Mouse (Mus musculus): Measurements from ENCODE around the gene Chmp6. TPM values are rescaled to one million over a fixed set of nuclear protein-coding genes. Genes with fewer than 3 reads are reported as not detected.
A peak's percentile ranks its signal among the peaks of the same experiment; 100 is the strongest.

Chmp6 gene
- polyA plus RNA-seq, 1 experiment from 2014 or later, result 116 TPM

DNA sequence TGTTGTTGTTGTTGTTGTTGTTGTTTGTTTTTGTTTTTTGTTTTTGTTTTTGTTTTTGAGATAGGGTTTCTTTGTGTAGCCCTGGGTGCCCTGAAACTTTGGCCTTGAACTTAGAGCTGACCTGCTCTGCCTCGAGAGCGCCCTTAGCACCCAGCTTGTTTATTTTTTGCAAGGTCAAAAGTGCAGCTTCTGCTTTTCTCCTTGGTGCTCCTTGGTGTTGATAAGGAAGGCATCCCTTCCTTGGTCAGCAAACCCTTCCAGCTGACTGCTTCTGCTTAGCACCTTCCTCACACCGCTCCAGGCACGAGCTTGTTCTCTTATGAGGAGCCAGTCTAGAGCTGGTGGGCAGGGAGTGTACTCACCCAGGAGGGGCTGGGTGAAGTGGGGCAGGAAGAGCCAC is 41.0 kb downstream of the Chmp6 start:
- H3K9ac ChIP-seq, result no peak overlapping the region
- no peaks in the 10 kb centered on the region for H3K9me3 ChIP-seq
- WGBS, result 81% methylated on average over 4 of the region's 4 CpGs
- no peaks in the 10 kb centered on the region for H3K27me3 ChIP-seq (replicated peaks)
- no peak overlapping the region for H3K4me2 ChIP-seq
- H3K27ac ChIP-seq, result no peak overlapping the region
- no peaks in the 10 kb centered on the region for H3K36me3 ChIP-seq (replicated peaks)
- no peak overlapping the region for H3K4me3 ChIP-seq
- no peak for ATAC-seq (replicated peaks)
- no peaks in the 10 kb centered on the region for H3K4me1 ChIP-seq

DNA sequence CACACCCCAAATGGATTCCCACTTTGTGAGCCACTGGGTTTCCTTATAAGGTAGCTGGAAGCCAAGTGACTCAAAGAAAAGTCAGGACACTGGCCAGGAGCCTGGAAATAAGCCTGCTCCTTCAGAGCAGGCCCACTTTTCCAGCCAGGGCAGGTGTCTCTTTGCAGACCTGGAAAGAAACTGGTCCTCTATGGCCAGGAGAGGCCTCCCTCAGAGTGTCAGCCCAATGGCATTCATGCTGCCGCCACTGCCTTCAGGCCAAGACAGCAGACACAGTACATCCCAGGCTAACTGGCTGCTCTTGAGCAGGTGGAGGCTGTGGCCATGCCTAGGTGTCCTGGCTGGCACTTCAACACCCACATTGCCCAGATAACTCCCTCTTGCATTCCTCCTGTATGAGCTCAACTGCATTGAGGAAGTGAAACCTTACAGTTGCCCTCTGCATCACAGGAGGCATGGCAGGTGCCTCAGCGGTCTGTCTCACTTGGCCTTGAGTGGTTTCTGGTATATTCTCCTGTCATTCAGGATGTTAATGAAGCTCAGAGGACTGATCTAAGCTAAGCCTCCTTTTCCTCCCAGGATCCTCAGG is 41.6 kb downstream of the Chmp6 start:
- WGBS, result 79% methylated on average over 2 of the region's 2 CpGs
- Histone ChIP-seq H3K4me1 (no peaks in the 10 kb centered on the region), H3K27ac (no peak overlapping the region), H3K9ac (no peak overlapping the region), H3K27me3 (replicated peaks) (no peaks in the 10 kb centered on the region), H3K9me3 (no peaks in the 10 kb centered on the region), H3K36me3 (replicated peaks) (no peaks in the 10 kb centered on the region), H3K4me2 (no peak overlapping the region), H3K4me3 (no peak overlapping the region)
- ATAC-seq (replicated peaks), result no peak

DNA sequence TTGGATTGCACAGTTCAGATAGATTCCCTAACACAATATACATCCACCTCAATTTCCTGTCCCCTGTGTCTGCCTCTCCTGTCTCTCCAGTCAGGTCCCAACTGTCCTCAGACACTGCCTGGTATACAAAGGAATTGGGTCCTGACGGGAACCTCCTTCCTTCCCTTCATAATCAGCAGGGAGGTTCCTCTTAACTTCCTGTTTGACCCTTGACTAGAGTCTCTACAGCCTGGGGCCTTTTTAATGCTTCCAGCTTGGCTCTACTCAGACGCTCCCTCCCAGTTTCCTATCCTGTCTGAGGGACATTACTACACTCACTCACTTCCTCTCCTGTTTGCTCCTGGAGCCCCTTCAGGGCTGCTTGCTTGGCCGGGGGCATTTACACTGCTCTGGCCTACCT is 42.2 kb downstream of the Chmp6 start:
- WGBS, result 74% methylated on average over 3 of the region's 3 CpGs
- no peaks in the 10 kb centered on the region for H3K9me3 ChIP-seq
- no peak for ATAC-seq (replicated peaks)
- H3K36me3 ChIP-seq (replicated peaks), result no peaks in the 10 kb centered on the region
- H3K4me2 ChIP-seq, result no peak overlapping the region
- H3K4me3 ChIP-seq, result no peak overlapping the region
- H3K27me3 ChIP-seq (replicated peaks), result no peaks in the 10 kb centered on the region
- no peaks in the 10 kb centered on the region for H3K4me1 ChIP-seq
- H3K9ac ChIP-seq, result no peak overlapping the region
- H3K27ac ChIP-seq, result no peak overlapping the region

DNA sequence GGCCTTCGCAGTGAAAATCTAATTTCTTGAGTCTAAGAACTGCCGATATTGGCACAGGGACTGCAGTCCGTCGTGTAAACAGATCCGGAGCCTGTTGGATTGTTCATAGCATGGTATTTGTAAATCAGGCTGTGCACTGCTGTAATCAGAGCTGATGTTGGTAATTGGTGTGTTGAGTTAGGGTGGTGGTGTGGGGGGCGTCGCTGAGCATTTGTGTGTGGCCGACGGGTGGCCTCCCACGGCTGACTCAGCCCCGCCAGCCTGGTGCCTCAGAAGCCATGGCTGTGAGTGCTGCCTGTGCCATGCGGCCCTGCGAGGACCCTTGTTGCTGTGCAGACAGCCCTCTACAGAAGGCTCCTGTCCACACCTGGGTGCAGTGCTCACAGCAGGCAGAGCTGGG is 43.3 kb downstream of the Chmp6 start:
- H3K4me2 ChIP-seq, result no peak overlapping the region
- no peak overlapping the region for H3K4me3 ChIP-seq
- H3K27ac ChIP-seq, result no peak overlapping the region
- H3K9ac ChIP-seq, result no peak overlapping the region
- H3K36me3 ChIP-seq (replicated peaks), result no peaks in the 10 kb centered on the region
- ATAC-seq (replicated peaks), result no peak
- 89% methylated on average over 13 of the region's 13 CpGs for WGBS
- no peaks in the 10 kb centered on the region for H3K4me1 ChIP-seq
- H3K27me3 ChIP-seq (replicated peaks), result no peaks in the 10 kb centered on the region
- H3K9me3 ChIP-seq, result no peaks in the 10 kb centered on the region

DNA sequence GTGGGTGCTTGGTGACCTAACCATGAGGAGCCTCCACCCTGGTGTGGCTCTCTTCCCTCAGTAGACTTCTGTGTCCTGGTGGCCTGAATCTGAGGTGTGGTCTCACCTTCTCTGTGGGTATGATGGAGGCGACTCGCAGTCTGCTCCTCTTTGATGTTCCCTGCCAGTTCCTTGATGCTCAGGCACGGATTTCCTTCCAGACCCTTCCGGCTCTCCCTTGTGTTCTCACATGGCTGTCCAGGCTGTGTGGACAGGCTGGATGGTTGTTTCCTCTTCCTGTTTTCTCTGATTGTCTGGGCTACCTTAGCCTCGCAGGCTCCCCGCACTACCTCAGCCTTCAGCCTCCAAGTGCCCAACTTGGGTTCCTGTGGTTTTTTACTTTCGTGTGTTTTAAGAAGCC is 45.6 kb downstream of the Chmp6 start:
- H3K9ac ChIP-seq, result no peak overlapping the region
- no peaks in the 10 kb centered on the region for H3K36me3 ChIP-seq (replicated peaks)
- no peak overlapping the region for H3K4me3 ChIP-seq
- no peaks in the 10 kb centered on the region for H3K9me3 ChIP-seq
- H3K4me1 ChIP-seq, result no peaks in the 10 kb centered on the region
- 85% methylated on average over 7 of the region's 7 CpGs for WGBS
- H3K4me2 ChIP-seq, result no peak overlapping the region
- ATAC-seq (replicated peaks), result no peak
- H3K27ac ChIP-seq, result no peak overlapping the region
- H3K27me3 ChIP-seq (replicated peaks), result no peaks in the 10 kb centered on the region

GRCm38 (mm10) chr11:119959714-119960113 is 46.5 kb downstream of the Chmp6 start:
- H3K9me3 ChIP-seq, result no peaks in the 10 kb centered on the region
- H3K27me3 ChIP-seq (replicated peaks), result no peaks in the 10 kb centered on the region
- H3K9ac ChIP-seq, result no peak overlapping the region
- peaks cover 5% of the 10 kb centered on the region for H3K4me1 ChIP-seq
- no peak overlapping the region for H3K27ac ChIP-seq
- WGBS, result 80% methylated on average over 4 of the region's 4 CpGs
- H3K36me3 ChIP-seq (replicated peaks), result no peaks in the 10 kb centered on the region
- H3K4me2 ChIP-seq, result no peak overlapping the region
- H3K4me3 ChIP-seq, result no peak overlapping the region
- no peak for ATAC-seq (replicated peaks)

- Histone ChIP-seq H3K27ac (no peak overlapping the region), H3K27me3 (replicated peaks) (no peaks in the 10 kb centered on the region), H3K9ac (no peak overlapping the region), H3K4me1 (peaks cover 15% of the 10 kb centered on the region), H3K4me3 (no peak overlapping the region), H3K4me2 (no peak overlapping the region), H3K9me3 (no peaks in the 10 kb centered on the region), H3K36me3 (replicated peaks) (no peaks in the 10 kb centered on the region)
- ATAC-seq (replicated peaks), result no peak
- WGBS, result 86% methylated on average over 6 of the region's 6 CpGs
These were observed 47.4 kb downstream of the Chmp6 start for GRCm38 (mm10) chr11:119960671-119961070.

DNA sequence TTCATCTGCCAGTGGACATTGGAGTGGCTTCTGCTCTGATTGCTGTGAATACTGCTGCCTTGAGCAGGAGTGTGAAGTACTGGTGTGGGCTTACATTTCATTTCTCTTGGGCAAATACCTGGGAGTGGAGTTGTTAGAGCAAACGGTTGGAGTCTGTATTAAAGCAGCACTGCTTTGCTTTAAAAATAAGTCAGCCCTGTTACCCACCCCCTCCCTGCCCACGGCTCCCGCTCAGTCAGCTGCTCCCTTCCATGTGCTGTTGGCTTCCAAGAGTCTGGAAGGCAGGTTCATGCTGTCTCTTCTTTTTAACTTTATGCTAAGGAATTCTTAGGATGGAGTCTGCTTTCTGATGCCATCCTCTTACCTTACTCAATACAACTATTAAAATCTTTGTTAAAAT is 48.3 kb downstream of the Chmp6 start:
- 87% methylated on average over 3 of the region's 3 CpGs for WGBS
- no peaks in the 10 kb centered on the region for H3K27me3 ChIP-seq (replicated peaks)
- H3K36me3 ChIP-seq (replicated peaks), result no peaks in the 10 kb centered on the region
- no peak overlapping the region for H3K4me3 ChIP-seq
- H3K9ac ChIP-seq, result no peak overlapping the region
- H3K27ac ChIP-seq, result no peak overlapping the region
- H3K9me3 ChIP-seq, result no peaks in the 10 kb centered on the region
- H3K4me2 ChIP-seq, result no peak overlapping the region
- peaks cover 16% of the 10 kb centered on the region for H3K4me1 ChIP-seq
- ATAC-seq (replicated peaks), result no peak

GRCm38 (mm10) chr11:119965053-119965452 is 51.8 kb downstream of the Chmp6 start:
- Histone ChIP-seq H3K4me2 (no peak overlapping the region), H3K27ac (0 out of 2 replicates have a peak overlapping the region, but pooled peaks have one; percentile 5), H3K36me3 (replicated peaks) (no peaks in the 10 kb centered on the region), H3K4me3 (no peak overlapping the region), H3K9me3 (no peaks in the 10 kb centered on the region), H3K4me1 (peaks cover 24% of the 10 kb centered on the region), H3K9ac (no peak overlapping the region), H3K27me3 (replicated peaks) (no peaks in the 10 kb centered on the region)
- WGBS, result 7% methylated on average over 9 of the region's 9 CpGs
- peak; percentile 48; the same call in 1 of the 2 replicates for ATAC-seq (replicated peaks)

DNA sequence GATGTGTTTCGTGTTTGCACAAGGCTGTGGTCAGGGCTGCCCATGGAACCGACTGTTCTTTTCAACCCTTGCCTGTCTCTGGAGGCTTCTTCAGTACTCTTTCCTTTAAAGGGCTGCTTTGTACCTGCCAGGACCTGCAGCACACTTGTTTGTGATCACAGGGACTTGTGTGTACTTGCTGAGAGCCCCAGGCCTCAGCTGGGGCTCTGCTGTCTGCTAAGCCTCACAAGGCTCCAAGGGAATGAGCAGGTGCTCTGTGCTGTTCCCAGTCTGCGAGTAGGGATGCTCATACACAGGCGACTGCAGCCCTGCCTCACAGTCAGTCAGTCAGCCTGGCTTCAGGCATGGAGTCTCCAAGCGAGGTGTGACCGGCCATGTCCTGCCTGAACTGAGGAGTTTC is 53.1 kb downstream of the Chmp6 start:
- Histone ChIP-seq H3K9ac (no peak overlapping the region), H3K27me3 (replicated peaks) (no peaks in the 10 kb centered on the region), H3K4me1 (peaks cover 36% of the 10 kb centered on the region), H3K9me3 (no peaks in the 10 kb centered on the region), H3K27ac (no peak overlapping the region), H3K4me3 (no peak overlapping the region), H3K4me2 (no peak overlapping the region), H3K36me3 (replicated peaks) (no peaks in the 10 kb centered on the region)
- ATAC-seq (replicated peaks), result no peak
- WGBS, result 88% methylated on average over 6 of the region's 6 CpGs

DNA sequence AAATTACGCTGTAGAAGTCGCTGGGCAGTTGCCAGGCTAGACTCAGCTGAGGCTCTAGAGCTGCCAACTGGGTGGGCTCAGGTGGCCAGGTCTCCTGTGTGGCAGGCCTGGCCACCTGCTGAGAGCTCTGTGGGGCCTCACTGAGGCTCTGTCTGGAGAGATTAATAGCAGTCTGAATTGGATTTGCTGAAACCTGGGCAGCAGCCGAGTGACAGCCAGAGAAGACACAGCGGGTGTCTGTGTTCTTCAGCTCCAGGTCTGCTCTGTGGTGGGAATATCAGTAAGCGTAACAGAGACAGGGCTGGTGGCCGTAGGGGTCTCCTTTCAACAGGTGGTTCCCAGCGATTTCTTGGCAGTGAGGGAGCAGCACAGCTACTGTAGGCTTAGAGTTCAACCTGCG is 54.2 kb downstream of the Chmp6 start:
- Histone ChIP-seq H3K27me3 (replicated peaks) (no peaks in the 10 kb centered on the region), H3K9ac (no peak overlapping the region), H3K4me1 (peaks cover 39% of the 10 kb centered on the region), H3K4me3 (no peak overlapping the region), H3K9me3 (no peaks in the 10 kb centered on the region), H3K4me2 (no peak overlapping the region), H3K36me3 (replicated peaks) (no peaks in the 10 kb centered on the region), H3K27ac (no peak overlapping the region)
- ATAC-seq (replicated peaks), result no peak
- 67% methylated on average over 8 of the region's 8 CpGs for WGBS

GRCm38 (mm10) chr11:119967892-119968291 is 54.7 kb downstream of the Chmp6 start:
- Histone ChIP-seq H3K4me2 (no peak overlapping the region), H3K9ac (no peak overlapping the region), H3K36me3 (replicated peaks) (no peaks in the 10 kb centered on the region), H3K4me3 (no peak overlapping the region), H3K4me1 (peaks cover 39% of the 10 kb centered on the region), H3K27me3 (replicated peaks) (no peaks in the 10 kb centered on the region), H3K27ac (no peak overlapping the region), H3K9me3 (no peaks in the 10 kb centered on the region)
- 86% methylated on average over 2 of the region's 2 CpGs for WGBS
- ATAC-seq (replicated peaks), result no peak
